Comparison of ENCODE assay signal across 8 mouse cellular contexts in the genomic region with DNA sequence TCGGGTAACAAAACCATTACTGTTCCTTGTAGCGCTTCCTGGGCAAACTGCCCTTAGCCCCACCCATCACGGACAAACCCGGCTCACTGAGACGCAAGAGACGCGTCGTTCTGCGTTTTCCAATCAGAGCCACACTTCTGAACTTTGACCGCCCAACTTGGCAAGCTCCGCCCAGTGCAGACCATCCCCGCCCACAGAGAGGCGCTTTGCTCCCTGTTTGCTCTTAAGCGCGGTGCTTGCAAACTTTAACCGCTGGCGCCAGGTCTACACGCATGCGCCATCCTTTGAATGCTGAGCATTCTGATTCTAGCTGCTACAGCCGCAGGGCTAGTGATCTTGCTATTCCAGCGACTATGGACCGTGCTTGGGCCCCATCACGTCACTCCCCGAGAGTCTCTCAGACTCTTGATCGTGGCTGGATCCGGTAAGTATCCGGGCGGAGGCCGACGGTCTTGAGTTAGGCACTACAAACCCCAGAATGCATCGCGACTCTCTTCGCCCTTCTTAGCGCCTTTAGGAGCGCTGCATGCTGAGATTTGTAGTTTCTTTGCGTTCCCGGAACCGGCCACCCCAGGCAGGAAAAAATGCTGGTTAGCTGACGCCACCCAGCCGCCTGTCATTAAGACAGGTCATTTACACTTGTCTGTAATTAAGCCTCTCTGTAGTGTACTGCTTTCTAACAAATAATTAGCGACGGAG. TPM values are rescaled to one million over a fixed set of nuclear protein-coding genes. Genes with fewer than 3 reads are reported as not detected.
DNase-seq lines count a peak whose midpoint lies in the region; ATAC-seq lines count a peak whose summit lies in the region.

TSS of gene Alg14 (plus strand) at position 214 of the 699 bp plus-strand sequence.

- peak within 1 kb of the TSS; percentile 62 for H3K4me2 ChIP-seq in kidney, embryonic 15.5 days

- H3K4me1 ChIP-seq in heart, embryonic 10.5 days: peaks cover 5% of the 10 kb centered on the region; the same call in 1 of the 2 replicates
- H3K4me1 ChIP-seq in kidney, embryonic 15.5 days: peaks cover 6% of the 10 kb centered on the region

- H3K9ac ChIP-seq in kidney, embryonic 15.5 days: peak within 1 kb of the TSS; percentile 73

- under 1% methylated on average over 42 of the region's 42 CpGs for WGBS in heart, embryonic 10.5 days
- WGBS in kidney, embryonic 15.5 days: under 1% methylated on average over 42 of the region's 42 CpGs

- peak within 1 kb of the TSS; percentile 71 for H3K4me3 ChIP-seq in heart, embryonic 10.5 days
- H3K4me3 ChIP-seq in kidney, embryonic 15.5 days (replicated peaks): peak within 1 kb of the TSS; percentile 80

- H3K27me3 ChIP-seq in heart, embryonic 10.5 days (ENCODE audit: insufficient read depth, poor library complexity, severe bottlenecking): no peaks in the 10 kb centered on the region
- no peaks in the 10 kb centered on the region for H3K27me3 ChIP-seq in kidney, embryonic 15.5 days

- peak; percentile 95 for ATAC-seq in erythroblast, adult 5-6 weeks (replicated peaks; ENCODE audit: low FRiP score, poor library complexity, severe bottlenecking)
- peak; percentile 98 for ATAC-seq in kidney, embryonic 15.5 days (replicated peaks; ENCODE audit: low FRiP score)
- peak; percentile 97 for ATAC-seq in monocyte, adult 5-6 weeks (replicated peaks; ENCODE audit: insufficient number of reproducible peaks, low FRiP score, low TSS enrichment, poor library complexity, severe bottlenecking)

- H3K36me3 ChIP-seq in heart, embryonic 10.5 days: no peaks in the 10 kb centered on the region
- H3K36me3 ChIP-seq in kidney, embryonic 15.5 days: no peaks in the 10 kb centered on the region

- peak within 1 kb of the TSS; percentile 93 for H3K27ac ChIP-seq in heart, embryonic 10.5 days
- peak within 1 kb of the TSS; percentile 99 for H3K27ac ChIP-seq in kidney, embryonic 15.5 days

- DNase-seq in B cell, adult 2 months: peak; percentile 95
- DNase-seq in brain, adult 2 months (ENCODE audit: low read depth, low spot score): peak; percentile 100
- peak; percentile 99 for DNase-seq in heart, embryonic 10.5 days (ENCODE audit: low spot score)
- DNase-seq in liver: peak; percentile 98
- peak; percentile 95 for DNase-seq in spleen, postnatal 4 days (ENCODE audit: low spot score in 2 of 2)

- no peaks in the 10 kb centered on the region for H3K9me3 ChIP-seq in heart, embryonic 10.5 days
- no peaks in the 10 kb centered on the region for H3K9me3 ChIP-seq in kidney, embryonic 15.5 days (replicated peaks)

RNA-seq across cellular contexts. Expression of gene Alg14, which starts in this region (rescaled TPM):
- total RNA-seq in erythroblast, adult 5-6 weeks (2015; ENCODE audit: low replicate concordance): 0.84 and 3.1 TPM in 2 replicates
- 1.8 and 3.1 TPM in 2 replicates for total RNA-seq in erythroblast, adult 5-6 weeks (2017; ENCODE audit: low replicate concordance)
- polyA plus RNA-seq in heart, embryonic 10.5 days (2016; fragmentation: Nextera tagmentation; extraction: Ambion mirVana): 40.1 and 44.5 TPM in 2 replicates
- polyA plus RNA-seq in kidney, embryonic 15.5 days (2015; fragmentation: Nextera tagmentation; extraction: Ambion mirVana): 38.9 and 41.5 TPM in 2 replicates
- total RNA-seq in monocyte, adult 5-6 weeks (2017): 4.5 to 9.3 TPM (median 6.5 TPM) in 3 replicates

Comparison
In these comparisons a context has a peak if more than half of its experiments do, and no peak if none do; other contexts are left out.
1. Peak in every context shown above with its lines: DNase-seq, ATAC-seq, H3K4me3 ChIP-seq and H3K27ac ChIP-seq.